Mouse (Mus musculus) right cerebral cortex, postnatal 36 days (tissue): ENCODE measurements around the gene 2510009E07Rik.

Experiments used
- DNase-seq, 2 experiments: peaks; one replicate each; pipeline ENCODE4 v3.0.0; 2022; ENCODE audit warnings: low spot score in 2 of 2, mixed read lengths in 1 of 2

Gene 2510009E07Rik

DNA sequence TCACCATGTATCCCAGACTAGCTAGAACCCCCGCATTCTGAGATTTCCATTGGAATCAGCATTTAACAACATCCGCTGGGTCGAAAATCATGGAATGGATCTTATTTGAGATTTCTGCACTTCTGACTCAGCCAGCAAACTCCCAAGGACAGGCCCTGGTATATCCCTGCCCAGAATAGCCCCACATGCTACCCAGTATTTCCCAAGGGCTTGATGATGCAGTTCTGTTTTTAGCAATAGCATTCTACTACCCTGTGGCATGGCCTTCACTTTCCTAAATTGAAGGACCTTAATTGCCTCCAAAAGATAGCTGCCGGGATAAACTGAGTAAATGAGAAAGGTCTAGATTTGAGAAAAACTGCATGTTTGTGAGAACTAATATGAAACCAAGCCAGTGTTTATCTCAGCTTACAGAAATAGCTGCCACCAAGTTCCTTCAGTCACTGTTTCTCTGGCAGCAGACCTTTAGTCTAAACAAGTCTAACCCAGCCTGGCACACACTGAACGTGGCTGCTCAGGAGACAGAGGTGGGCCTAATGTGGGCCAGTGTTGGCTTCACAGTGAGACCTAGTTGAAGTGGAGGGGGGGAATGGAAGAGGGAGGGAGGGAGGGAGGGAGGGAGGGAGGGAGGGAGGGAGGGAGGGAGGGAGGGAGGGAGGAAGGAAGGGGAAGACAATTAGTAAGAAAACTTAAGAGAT, 58.2 kb downstream of the 2510009E07Rik start:
- no peak for DNase-seq

DNA sequence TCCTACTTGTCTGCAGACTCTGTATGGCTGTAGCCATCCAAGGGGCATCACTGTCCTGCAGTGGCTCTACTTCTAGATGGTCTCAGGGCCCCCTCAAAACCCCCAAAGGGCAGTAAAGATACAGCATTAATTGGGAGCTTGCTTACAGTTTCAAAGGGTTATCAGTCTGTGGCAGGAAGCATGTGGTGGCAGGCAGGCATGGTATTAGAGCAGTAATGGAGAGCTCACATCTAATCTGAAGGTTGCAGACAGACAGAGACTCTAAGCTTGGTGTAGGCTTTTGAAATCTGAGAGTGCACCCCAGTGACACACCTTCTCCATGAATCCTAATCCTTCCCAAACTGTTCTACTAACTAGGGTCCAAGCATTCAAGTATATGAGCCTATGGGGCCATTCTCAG, 60.0 kb downstream of the 2510009E07Rik start:
- no peak for DNase-seq

DNA sequence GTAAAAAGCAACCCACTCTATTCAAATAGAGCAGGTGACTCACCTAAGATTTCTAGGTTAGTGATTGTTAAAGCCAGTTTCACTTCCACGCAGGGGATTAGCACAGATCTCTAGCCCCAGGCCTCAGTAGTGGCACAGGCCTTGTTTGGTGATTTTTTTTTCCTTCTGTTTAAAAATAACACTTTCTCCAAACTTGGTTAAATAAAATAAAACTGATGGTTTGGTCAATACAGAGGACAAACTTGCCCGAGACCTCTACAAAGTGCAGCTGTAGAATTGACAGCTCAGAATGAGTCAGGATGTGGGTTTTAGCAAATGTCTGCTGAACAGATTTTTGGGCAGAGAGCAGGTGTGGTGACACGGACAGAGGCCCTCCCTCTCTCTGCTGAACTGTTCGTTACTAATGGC, 62.6 kb downstream of the 2510009E07Rik start:
- DNase-seq: no peak

DNA sequence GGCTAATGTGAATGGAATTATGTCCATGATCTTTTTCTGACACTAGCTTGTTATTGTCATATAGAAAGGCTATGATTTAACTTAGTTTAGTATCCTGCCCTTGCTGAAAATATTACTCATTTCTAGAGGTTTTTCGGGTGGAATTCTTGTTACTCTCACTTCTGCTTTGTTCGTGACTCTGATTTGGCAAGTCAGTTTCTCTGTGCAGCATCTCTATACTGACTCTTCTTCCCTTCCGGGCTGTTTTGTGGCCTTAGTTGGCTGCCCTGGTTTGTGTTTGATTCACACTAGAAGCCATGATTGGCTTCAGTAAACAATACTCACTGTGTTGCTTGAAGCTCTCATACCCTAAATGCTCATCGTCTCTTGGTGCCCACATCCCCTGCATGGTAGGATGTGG, 63.9 kb downstream of the 2510009E07Rik start:
- DNase-seq: no peak

DNA sequence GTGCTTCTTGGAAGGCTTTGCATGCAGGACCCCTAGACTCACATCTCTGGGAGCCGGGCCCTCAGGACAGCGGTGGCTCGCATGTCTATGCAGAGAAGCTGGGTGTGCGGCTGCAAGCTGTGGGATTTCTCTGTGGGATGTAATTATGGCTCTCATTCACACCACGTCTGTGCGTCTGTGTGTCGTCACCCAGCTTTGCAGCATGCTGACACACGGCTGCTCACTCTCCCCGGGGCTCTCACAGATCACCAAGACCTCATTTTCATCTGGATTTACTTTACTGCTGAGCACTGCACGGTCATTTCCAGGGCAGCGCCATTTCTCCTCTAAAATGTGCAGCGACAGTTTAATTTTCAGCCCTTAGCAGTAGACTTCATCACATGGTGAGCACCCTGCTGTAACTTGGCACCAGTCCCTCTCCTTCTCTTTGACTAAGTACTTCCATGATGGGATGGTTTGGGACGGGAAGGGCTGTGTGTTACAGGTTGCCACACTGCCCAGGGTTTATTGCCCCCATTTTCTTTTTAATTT, 66.3 kb downstream of the 2510009E07Rik start:
- DNase-seq: no peak

DNA sequence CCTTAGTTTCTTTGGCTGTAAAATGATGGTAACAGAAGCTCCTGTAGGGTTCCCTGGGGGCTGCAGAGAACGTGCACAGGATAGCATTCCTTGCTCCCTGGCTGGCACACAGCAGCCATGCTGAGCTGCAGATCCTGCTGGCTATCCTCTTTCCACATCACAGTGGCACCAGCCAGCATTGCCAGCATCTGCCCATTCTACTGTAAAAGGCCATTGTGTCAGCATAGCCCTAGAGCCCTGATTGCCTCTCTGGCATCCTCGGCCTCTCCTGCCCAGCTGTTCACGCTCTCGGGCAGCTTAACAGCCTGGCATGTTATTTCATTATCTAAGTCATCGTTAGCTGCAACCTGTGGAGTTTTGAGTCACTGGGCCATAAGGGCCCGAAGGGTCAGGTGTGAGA, 67.2 kb downstream of the 2510009E07Rik start:
- no peak for DNase-seq

DNA sequence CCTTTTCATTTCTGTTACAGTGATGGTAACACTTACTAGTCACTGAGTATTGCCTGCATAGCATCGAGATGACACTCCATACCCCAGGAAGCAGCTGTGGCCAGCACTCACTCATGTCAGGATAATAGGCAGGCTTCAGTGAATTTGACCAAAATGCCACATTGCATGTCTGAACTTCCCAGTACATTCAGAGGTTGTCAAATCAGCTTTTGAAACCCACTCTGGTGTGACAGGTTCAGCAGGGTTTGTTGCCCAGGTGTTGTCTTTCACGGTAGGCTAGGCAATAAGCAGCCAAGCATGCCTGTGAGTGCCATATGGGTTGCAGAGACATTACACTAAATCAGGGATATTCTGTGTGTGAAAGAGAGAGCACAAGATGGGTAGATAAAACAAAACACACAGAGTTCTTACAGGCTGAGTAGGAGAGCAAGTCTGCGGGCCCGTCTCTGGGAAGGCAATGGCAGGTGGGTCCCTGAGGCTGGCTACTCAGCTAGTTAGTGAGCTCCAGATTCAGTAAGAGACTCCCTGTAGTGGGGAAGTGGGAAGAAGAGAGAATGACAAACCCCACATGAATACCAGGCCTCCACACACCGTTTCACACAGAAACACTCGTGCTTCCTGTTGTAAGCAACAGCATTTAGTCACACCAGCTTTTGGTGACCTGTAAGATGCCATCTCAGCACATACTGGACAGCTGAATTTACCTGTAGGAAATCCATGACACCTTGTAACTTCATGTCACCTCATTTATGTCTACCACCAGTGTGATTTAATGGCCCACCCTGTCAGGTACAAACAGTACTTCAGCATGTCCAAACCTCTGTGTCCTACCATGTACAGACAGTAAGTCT, 68.5 kb downstream of the 2510009E07Rik start:
- no peak for DNase-seq

DNA sequence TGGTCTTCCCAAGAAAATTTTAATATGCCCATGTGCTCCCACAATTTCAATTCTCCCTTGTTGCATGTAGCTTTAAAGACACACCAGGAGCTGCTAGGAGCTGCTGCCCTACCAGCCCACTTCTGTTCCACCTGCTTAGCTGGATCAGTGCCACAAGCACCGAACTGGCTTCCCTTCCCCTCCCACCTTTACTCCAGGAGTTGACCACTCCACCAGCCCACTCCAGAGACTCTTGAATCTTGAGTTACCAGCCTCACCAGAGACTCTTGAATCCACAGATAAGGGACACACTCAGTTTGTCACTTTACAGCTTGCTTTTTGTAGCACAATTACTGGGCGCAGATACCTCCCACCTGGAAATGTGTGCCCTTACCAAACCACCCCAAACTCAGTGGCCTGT, 73.8 kb downstream of the 2510009E07Rik start:
- no peak for DNase-seq

DNA sequence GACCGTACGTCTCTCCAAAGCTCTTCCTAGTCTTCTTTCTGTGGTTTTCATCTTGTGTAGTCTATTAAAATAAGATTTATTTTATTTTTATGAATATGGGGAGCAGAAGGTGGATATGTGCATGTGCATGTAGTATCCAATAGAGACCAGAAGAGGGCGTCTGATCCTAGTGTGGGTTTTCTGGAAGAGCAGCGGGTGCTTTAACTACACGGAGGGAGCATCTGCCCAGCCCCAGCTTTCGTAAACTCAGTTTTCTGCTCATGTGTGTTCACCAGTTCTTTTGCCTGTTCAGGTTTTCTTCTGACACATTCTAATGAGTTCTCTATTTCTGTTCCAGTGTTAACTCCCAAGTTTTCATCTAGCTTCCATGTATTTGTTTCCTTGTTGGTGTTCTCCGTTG, 78.7 kb downstream of the 2510009E07Rik start:
- no peak for DNase-seq

DNA sequence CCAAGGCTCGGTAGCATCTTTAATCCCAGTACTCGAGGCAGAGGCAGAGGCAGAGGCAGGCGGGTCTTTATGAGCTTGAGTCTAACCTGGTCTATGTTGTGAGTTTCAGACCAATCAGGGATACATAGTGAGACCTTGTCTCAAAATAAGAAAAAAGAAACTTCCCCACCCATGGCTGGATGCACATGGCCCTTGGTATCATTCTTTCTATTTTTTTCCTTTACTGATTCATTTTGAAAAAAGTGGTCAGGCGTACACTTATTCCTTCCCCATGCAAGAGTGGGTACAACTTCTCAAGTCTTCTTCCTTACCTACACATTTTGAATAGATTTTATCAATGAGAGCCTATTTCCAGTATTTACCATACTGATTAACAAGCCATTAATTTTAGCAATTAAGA, 84.0 kb downstream of the 2510009E07Rik start:
- DNase-seq: no peak

DNA sequence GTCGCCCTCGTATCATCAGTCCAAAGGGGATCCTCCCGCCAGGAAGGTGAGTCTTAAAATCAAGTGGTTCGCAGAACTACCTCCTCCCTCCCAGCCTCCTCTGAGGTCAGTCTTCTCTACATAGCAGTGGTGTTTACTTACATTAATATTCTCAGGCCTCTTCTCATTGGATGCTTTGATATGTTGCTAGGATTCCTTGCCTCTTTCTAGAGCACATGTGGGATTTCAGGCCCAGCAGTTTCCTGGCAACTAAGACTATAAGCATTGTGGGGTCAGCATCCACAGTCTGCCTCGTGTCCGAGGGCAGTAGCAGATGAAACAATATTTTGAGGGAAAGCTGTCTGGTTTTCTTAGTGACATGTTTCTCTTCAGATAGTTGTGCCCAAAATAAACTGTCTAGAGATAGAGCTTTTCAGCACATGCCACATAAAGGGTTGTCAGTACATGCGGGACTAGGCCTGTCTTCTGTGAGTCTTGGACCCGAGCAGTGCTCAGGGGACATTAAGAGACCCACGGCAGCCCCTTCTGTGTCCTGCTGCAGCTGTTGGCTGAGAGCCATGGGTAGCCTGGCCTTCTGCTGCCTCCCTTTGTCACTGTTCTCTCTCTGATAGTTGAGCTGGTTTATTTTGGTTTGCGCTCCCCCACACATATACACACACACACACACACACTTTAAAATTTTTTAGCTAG, 86.1 kb downstream of the 2510009E07Rik start:
- peak in 1 of 2 experiments; percentile 6 for DNase-seq

DNA sequence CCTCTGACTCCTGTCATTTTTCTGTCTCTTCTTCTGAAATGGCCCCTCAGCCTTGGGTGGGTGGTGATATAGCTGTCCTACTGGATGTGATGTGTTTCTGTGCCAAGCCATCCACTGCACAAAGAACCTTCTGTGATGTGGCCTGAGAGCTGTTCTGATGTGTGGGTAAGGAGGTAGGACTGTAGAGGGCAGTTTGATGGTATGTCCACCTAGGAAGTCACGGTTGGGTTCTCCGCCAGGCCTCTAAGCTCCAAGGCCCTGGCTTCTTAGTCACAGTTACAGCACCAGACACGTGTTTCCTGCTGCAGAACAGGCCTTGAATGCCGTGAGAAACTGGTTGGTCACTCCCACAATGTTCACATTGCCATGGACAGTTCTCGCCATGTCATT, 86.8 kb downstream of the 2510009E07Rik start:
- DNase-seq: no peak

DNA sequence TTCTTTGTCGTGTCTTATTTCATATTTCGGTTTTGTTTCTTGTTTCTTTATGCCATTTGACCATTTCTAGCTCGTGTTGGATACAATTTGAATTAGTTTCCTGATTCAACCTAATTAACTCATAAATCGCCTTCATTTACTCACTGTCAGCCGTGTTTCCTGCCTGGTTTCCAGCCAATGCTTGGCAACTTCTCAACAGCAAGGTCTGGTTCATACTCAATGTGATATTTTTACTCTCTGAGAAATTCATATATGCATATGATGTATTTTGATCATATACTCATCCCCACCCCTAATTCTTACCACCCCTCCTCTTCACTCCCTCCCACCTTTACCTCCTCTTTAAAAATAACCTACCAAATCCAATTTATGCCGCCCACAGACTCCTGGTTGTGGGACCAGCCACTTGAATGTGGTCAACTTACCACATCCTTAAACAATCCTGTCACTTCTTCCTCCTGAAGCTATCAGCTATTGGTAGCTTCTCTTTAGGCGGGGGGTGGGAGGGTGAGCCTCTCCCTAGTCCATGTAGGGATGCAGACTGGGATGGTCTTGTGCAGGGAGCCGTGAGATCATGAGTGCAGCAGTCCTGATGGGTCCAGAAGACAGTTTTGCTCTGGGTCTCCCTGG, 87.3 kb downstream of the 2510009E07Rik start:
- DNase-seq: peak in 1 of 2 experiments; percentile 24

DNA sequence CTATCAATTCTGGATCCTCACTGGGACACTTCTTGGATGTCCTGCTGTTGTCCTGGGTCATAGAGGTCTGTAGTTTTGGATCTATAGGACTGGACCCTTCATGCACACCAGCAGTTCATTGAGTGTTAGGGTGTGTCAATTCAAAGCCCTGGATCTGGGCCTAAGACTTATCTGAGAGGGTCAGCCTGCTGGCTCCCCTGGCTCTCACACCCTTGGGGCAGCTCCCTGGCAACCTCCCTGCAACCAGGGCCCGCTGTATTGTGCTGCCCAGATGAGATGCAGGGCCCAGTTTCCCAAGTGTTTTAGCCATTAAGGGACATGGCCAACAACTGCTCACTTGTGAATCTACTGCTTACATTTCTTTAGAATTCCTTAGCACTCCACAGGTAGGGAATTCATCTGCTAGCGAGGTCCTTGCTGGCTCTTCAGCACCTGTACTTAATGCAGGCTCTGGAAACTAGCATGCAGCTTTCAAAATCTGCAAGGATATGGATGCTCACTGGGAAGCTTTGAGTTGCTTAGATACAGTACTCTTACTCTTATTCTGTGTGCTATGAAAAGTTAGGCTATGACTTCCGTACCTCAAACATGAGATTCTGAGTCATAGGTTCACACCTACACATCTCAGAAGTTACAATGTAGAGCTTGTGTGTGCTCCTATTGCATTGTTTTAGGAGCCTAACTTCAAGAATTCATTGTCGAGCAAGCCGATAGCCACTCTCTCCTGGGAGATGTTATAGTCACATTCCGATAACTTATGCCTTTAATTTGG, 88.0 kb downstream of the 2510009E07Rik start:
- DNase-seq: no peak

DNA sequence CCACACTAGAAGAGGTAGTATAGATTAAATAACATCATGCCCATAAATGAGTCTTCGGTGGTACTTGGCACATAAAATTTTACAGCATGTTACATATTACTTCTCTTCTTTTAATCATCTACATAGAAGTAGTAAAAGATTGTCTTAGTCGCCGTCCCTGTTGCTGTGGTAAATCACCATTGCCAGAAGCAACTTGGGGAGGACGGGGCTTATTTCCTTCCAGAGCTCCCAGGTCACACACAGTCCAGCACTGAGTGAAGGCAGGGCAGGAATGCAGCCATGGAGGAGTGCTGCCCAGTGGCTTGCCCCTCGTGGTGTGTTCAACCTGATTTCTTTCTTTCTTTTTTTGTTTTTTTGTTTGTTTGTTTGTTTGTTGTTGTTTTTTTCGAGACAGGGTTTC, 90.1 kb downstream of the 2510009E07Rik start:
- DNase-seq: no peak
